Mouse (Mus musculus) midbrain, embryonic 15.5 days (tissue): ENCODE measurements at regions not wholly inside any gene's neighbourhood (a gene's known extent, or its start where the extent isn't known, plus 50 kb on each side); places are given as distances from the start of the nearest gene placed in this dataset.

Source experiments
- ATAC-seq: fragments of 200-750 bp; cut with Nextera tagmentation; replicated peaks from 2 replicates; pipeline ENCODE4 v1.8.0; 2017; ENCODE audit warnings: moderate TSS enrichment
- H3K27ac ChIP-seq: fragments of 300-500 bp; sonication (generic); 2 replicates; pipeline ENCODE4 v1.5.1; 2015; ENCODE audit warnings: mild to moderate bottlenecking, inconsistent platforms
- H3K27me3 ChIP-seq: fragments of 300-500 bp; sonication (generic); replicated peaks from 2 replicates; pipeline ENCODE4 v1.6.1; 2015; ENCODE audit warnings: inconsistent platforms
- H3K36me3 ChIP-seq: fragments of 300-500 bp; sonication (generic); replicated peaks from 2 replicates; pipeline ENCODE4 v1.6.1; 2015; ENCODE audit warnings: inconsistent platforms
- H3K4me1 ChIP-seq: fragments of 300-500 bp; sonication (generic); 2 replicates; pipeline ENCODE4 v1.6.1; 2015; ENCODE audit warnings: inconsistent platforms
- H3K4me2 ChIP-seq: fragments of 300-500 bp; sonication (generic); 2 replicates; pipeline ENCODE4 v1.6.1; 2015; ENCODE audit warnings: inconsistent platforms, mild to moderate bottlenecking, moderate library complexity
- H3K4me3 ChIP-seq: fragments of 300-500 bp; sonication (generic); 2 replicates; pipeline ENCODE4 v1.5.1; 2015; ENCODE audit warnings: mild to moderate bottlenecking, inconsistent platforms
- H3K9ac ChIP-seq: fragments of 300-500 bp; sonication (generic); 2 replicates; pipeline ENCODE4 v1.6.1; 2015; ENCODE audit warnings: mild to moderate bottlenecking, inconsistent platforms
- H3K9me3 ChIP-seq: fragments of 300-500 bp; sonication (generic); 2 replicates; pipeline ENCODE4 v1.6.1; 2016; ENCODE audit warnings: inconsistent platforms
- WGBS: fragments of 180-500 bp; shearing (Covaris S2); methylation state at CpG from one replicate; pipeline ENCODE4 v1.1.7; 2015; ENCODE audit warnings: mixed read lengths; 5-methylcytosine and 5-hydroxymethylcytosine counted together

DNA sequence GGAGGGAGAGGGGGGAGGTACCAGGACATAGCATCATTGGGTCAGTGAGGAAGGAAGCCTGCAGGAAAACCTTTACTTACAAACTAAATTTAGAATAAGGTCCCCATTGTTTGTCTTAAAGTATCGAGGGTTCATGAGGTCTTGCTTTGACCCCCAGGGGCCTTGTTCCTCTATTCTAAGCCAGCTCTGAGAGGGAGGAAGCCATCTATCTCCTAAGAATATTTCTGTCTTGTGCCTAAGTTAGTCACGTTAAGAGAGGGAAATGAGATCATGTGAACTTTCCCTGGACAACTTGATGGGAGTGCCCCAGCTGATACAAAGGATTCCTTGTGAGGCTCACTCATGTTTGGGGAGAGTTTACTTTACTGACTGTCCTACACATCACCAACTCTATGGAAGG, 261.9 kb downstream of the Cd83 start:
- no peak for ATAC-seq
- no peak overlapping the region for H3K4me3 ChIP-seq
- H3K9ac ChIP-seq: no peak overlapping the region
- H3K4me2 ChIP-seq: no peak overlapping the region
- 69% methylated on average over 2 of the region's 2 CpGs for WGBS
- no peaks in the 10 kb centered on the region for H3K9me3 ChIP-seq
- no peak overlapping the region for H3K27ac ChIP-seq
- H3K36me3 ChIP-seq: no peaks in the 10 kb centered on the region
- H3K4me1 ChIP-seq: peaks cover 20% of the 10 kb centered on the region
- H3K27me3 ChIP-seq: no peaks in the 10 kb centered on the region

DNA sequence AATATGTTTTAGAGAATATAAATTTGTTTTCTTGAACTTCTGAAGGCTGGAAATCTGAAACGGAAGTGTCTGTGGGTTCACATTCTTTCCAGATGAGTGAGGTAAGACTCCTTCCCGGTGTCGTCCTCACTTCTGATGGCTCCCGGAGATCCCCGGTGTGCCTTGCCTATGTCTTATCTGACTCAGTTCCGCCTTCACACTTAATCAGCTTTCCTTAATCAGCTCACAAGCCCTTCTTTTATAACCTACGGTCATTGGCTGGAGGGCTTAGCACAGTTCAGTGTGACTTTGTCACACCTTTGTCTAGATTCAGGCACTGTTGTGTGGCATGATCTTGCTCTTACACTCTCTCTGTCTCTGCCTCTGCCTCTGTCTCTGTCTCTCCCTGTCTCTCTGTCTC, 269.6 kb downstream of the Cd83 start:
- Histone ChIP-seq H3K9ac (no peak overlapping the region), H3K27ac (no peak overlapping the region), H3K4me2 (no peak overlapping the region), H3K9me3 (no peaks in the 10 kb centered on the region), H3K4me3 (no peak overlapping the region), H3K27me3 (0 out of 2 replicates have a peak, but pooled peaks cover 3% of the 10 kb centered on the region), H3K36me3 (no peaks in the 10 kb centered on the region), H3K4me1 (peaks cover 13% of the 10 kb centered on the region)
- no peak for ATAC-seq
- 33% methylated on average over 7 of the region's 7 CpGs for WGBS

- WGBS: 23% methylated on average over 20 of the region's 20 CpGs
- Histone ChIP-seq H3K9ac (no peak overlapping the region), H3K27me3 (0 out of 2 replicates have a peak, but pooled peaks cover 3% of the 10 kb centered on the region), H3K9me3 (no peaks in the 10 kb centered on the region), H3K36me3 (no peaks in the 10 kb centered on the region), H3K4me1 (peaks cover 13% of the 10 kb centered on the region), H3K27ac (no peak overlapping the region), H3K4me2 (peak overlapping the region; percentile 27), H3K4me3 (no peak overlapping the region)
- no peak for ATAC-seq
Observed at GRCm38 (mm10) chr13:44055573-44056491, 271.3 kb downstream of the Cd83 start.

DNA sequence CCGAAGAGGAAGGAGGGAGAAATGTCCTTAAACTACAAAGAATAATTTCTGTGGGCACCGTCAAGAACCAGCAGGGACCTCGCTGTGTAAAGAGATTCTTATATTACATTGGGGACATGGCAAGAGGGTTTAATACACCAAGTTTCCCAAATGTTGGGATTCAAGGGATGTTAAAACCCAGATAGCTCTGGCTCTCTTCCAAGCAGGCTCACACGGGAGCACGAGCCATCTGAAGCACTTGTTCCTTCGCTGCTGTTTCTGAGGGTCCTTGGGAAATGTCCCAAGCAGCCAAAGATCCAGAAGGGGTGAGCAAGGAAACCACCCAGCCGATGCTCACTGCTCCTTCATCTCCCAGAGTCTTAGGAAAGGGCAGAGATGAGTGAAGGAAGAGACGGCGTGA, 272.1 kb downstream of the Cd83 start:
- Histone ChIP-seq H3K4me2 (peak overlapping the region; percentile 27; the same call in 1 of the 2 replicates), H3K27me3 (0 out of 2 replicates have a peak, but pooled peaks cover 3% of the 10 kb centered on the region), H3K4me3 (no peak overlapping the region), H3K9ac (no peak overlapping the region), H3K9me3 (no peaks in the 10 kb centered on the region), H3K4me1 (peaks cover 13% of the 10 kb centered on the region), H3K27ac (no peak overlapping the region), H3K36me3 (no peaks in the 10 kb centered on the region)
- no peak for ATAC-seq
- 55% methylated on average over 9 of the region's 9 CpGs for WGBS

DNA sequence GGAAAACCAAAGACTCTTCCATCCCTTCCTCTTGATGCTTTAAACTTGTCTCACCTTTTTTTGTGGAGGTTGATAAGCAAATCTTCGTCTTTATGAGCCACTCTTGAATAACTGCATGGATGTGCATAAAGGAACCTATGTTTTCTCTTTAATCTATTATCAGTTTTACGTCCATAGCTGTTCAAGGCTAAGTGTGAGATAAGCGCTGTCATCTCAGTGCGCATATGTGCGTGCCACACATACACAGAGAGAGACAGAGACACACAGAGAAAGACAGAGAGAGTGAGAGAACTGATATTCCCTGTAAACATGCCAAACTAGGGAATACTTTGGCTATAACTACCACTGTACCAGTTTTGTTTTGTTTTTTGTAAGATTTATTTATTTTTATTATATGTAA, 273.0 kb downstream of the Cd83 start:
- ATAC-seq: no peak
- Histone ChIP-seq H3K4me3 (no peak overlapping the region), H3K27ac (no peak overlapping the region), H3K4me1 (peaks cover 21% of the 10 kb centered on the region), H3K36me3 (no peaks in the 10 kb centered on the region), H3K9me3 (no peaks in the 10 kb centered on the region), H3K4me2 (no peak overlapping the region), H3K27me3 (0 out of 2 replicates have a peak, but pooled peaks cover 3% of the 10 kb centered on the region), H3K9ac (no peak overlapping the region)
- 97% methylated on average over 5 of the region's 5 CpGs for WGBS

DNA sequence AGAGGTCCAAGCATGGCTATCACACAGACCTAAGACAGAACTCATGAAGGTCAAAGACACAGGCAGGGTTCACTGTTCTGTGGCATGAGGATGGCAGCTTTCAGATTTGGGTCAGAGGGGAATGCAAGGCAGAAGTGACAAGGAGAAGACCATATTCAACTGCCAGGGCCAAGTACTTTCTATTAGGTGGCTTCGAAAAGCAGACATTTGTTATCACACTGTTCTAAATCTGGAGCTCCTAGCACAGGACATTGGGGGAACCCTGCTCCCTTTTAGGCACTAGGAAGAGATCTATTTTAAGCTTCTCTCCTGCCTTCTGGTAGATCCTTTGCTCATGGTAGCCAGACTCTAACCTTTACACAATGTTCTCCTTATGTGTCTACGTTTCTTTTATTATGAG, 273.7 kb downstream of the Cd83 start:
- Histone ChIP-seq H3K27me3 (no peaks in the 10 kb centered on the region), H3K36me3 (no peaks in the 10 kb centered on the region), H3K4me2 (no peak overlapping the region), H3K4me3 (no peak overlapping the region), H3K27ac (no peak overlapping the region), H3K9me3 (no peaks in the 10 kb centered on the region), H3K9ac (no peak overlapping the region), H3K4me1 (peaks cover 21% of the 10 kb centered on the region)
- 94% methylated on average over 2 of the region's 2 CpGs for WGBS
- no peak for ATAC-seq

DNA sequence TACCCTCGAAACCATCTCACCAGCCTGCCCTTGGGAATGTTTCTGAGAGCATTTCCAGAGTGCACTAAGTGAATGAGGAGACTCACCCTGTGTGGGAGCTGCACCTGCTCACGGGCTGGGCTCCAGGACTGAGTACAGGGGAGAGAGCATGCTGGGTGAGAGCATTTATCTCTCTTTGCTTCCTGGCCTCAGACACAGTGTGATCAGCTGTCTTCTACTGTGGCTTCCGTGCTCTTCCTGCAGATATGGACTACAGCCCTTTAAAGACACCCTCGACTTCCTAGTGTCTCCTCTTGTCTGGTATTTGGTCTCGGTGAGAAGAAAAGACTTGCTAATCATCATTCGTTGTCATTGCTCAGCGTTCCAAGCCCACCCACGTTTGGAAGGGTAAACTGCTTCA, 274.9 kb downstream of the Cd83 start:
- Histone ChIP-seq H3K36me3 (no peaks in the 10 kb centered on the region), H3K4me2 (no peak overlapping the region), H3K9me3 (no peaks in the 10 kb centered on the region), H3K27ac (no peak overlapping the region), H3K27me3 (no peaks in the 10 kb centered on the region), H3K4me1 (peaks cover 21% of the 10 kb centered on the region), H3K9ac (no peak overlapping the region), H3K4me3 (no peak overlapping the region)
- 61% methylated on average over 8 of the region's 8 CpGs for WGBS
- no peak for ATAC-seq

DNA sequence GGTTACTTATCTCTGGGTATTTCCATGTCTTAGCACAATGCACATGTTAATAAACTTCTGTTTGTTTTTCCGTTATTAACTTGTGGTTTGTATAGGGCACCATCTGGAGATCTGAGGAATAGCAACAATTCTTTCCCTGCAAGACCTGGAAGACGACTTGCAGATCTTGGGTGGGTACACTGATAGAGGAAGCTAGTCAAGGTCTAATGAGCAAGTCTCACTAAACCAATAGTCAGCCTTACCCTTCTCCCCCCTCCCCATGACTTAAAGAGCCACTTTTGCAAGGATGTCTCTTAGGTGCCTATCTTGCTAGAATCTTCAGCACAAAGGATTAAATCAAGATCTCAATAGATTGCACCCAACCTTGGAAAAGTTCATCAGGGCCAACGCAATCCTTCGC, 276.7 kb downstream of the Cd83 start:
- Histone ChIP-seq H3K27ac (no peak overlapping the region), H3K27me3 (no peaks in the 10 kb centered on the region), H3K9me3 (no peaks in the 10 kb centered on the region), H3K4me3 (no peak overlapping the region), H3K9ac (no peak overlapping the region), H3K4me2 (no peak overlapping the region), H3K36me3 (no peaks in the 10 kb centered on the region), H3K4me1 (peaks cover 14% of the 10 kb centered on the region)
- ATAC-seq: no peak
- WGBS: 78% methylated on average over 4 of the region's 4 CpGs

DNA sequence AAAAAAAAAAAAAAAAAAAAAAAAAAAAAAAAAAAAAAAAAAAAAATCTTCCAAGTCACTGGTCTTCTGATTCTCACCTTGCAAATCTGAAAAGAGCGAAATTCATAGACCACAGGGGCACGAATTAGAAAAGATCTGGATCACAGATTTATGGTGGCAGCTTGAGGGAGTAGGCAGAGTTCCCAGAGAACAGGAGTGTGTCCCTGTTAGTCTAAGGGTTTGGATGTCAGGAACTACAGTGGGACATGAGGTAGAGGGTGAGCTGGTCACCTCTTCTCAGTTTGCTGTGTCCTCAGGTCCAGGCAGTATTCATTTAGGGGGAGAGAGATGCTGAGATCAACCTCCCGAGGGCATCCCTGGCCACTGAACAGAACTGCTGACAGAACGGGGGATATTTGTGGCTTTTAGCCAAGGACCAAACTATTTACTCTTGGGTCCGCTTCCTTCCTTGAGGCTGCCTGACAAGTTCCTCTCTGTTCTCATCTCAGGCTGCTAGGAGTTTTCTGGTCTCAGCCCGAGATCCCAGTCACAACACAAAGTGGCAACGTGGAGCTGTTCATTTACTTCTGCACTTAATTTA, 277.2 kb downstream of the Cd83 start:
- no peaks in the 10 kb centered on the region for H3K36me3 ChIP-seq
- WGBS: 50% methylated on average over 7 of the region's 7 CpGs
- H3K27me3 ChIP-seq: no peaks in the 10 kb centered on the region
- H3K4me1 ChIP-seq: peaks cover 8% of the 10 kb centered on the region; the same call in 1 of the 2 replicates
- no peak for ATAC-seq
- H3K4me2 ChIP-seq: no peak overlapping the region
- no peak overlapping the region for H3K9ac ChIP-seq
- H3K4me3 ChIP-seq: no peak overlapping the region
- H3K27ac ChIP-seq: no peak overlapping the region
- no peaks in the 10 kb centered on the region for H3K9me3 ChIP-seq

- WGBS: 65% methylated on average over 8 of the region's 8 CpGs
- no peak for ATAC-seq
- Histone ChIP-seq H3K9me3 (no peaks in the 10 kb centered on the region), H3K36me3 (no peaks in the 10 kb centered on the region), H3K9ac (no peak overlapping the region), H3K27ac (no peak overlapping the region), H3K4me1 (peaks cover 8% of the 10 kb centered on the region; the same call in 1 of the 2 replicates), H3K27me3 (no peaks in the 10 kb centered on the region), H3K4me3 (no peak overlapping the region), H3K4me2 (no peak overlapping the region)
Observed at GRCm38 (mm10) chr13:44063317-44063716, 278.7 kb downstream of the Cd83 start.

DNA sequence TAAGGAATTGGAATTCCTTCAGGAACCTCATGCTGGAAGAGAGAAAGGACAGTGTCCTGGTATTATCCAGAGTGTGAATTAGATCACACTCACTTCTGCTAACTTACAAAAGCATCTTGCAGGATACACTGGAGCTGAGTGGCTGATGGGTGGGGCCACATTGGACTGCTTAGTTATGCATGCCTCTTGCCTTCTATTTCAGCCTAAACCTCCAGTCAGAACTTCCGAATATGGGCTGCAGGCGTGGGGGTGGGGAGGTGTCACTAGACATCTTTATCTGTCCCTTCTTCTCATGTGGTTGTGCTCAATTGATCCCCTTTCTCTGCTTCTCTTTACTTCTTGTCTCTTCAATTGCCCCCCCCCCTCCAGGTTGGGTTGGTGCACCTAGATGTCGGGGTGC, 279.5 kb downstream of the Cd83 start:
- no peak for ATAC-seq

DNA sequence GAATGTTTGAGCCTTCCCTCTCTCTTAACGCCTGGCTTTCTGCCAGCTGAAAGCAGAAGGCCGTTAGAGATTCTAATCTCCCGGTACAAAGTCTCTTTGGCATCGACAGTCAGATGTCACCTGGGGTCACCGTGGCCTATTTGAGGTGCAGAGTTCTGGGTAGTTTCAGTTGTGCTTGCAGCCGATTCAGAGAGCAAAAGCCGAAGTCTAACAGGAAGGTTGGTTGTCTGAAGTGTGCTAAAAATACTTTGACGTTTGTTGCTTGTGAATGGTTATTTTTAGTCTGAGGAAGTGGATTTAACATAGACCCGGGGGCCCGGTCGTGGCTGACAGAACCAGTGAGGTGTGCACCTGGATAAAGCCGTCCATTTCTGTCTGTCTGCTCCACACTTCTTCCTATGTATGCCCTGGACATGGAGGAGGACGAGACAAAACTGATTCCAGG, 281.2 kb downstream of the Cd83 start:
- Histone ChIP-seq H3K36me3 (no peaks in the 10 kb centered on the region), H3K9me3 (no peaks in the 10 kb centered on the region), H3K4me1 (peaks cover 8% of the 10 kb centered on the region; the same call in 1 of the 2 replicates), H3K27ac (no peak overlapping the region), H3K9ac (no peak overlapping the region), H3K4me2 (no peak overlapping the region), H3K4me3 (no peak overlapping the region), H3K27me3 (no peaks in the 10 kb centered on the region)
- no peak for ATAC-seq
- WGBS: 54% methylated on average over 13 of the region's 13 CpGs

More for the DNA sequence above, 279.5 kb downstream of the Cd83 start:
- no peak overlapping the region for H3K4me2 ChIP-seq
- 57% methylated on average over 3 of the region's 3 CpGs for WGBS
- no peak overlapping the region for H3K27ac ChIP-seq
- peaks cover 8% of the 10 kb centered on the region; the same call in 1 of the 2 replicates for H3K4me1 ChIP-seq
- H3K4me3 ChIP-seq: no peak overlapping the region
- H3K9ac ChIP-seq: no peak overlapping the region
- no peaks in the 10 kb centered on the region for H3K36me3 ChIP-seq
- H3K27me3 ChIP-seq: no peaks in the 10 kb centered on the region
- H3K9me3 ChIP-seq: no peaks in the 10 kb centered on the region
